Mouse (Mus musculus) MEL (cell line): ENCODE data around the gene Rac3.

Source experiments
- CHD1 ChIP-seq: IDR thresholded peaks from 2 replicates; pipeline ENCODE4 v1.6.1; 2012; ENCODE audit warnings: low read depth, mild to moderate bottlenecking, inconsistent platforms, low read length, improper control_type of control experiment
- CTCF ChIP-seq, 3 experiments: IDR thresholded peaks in 2 of 3; conservative IDR thresholded peaks in 1 of 3; 2 replicates each; pipeline ENCODE4 v1.5.1; 2011 to 2012; ENCODE audit warnings: low read length in 3 of 3, low read depth in 2 of 3, mild to moderate bottlenecking in 2 of 3, improper control_type of control experiment in 1 of 3, inconsistent platforms in 1 of 3, mixed read lengths in 1 of 3, moderate library complexity in 1 of 3; ENCODE audit not compliant: control insufficient read depth in 1 of 3, insufficient read depth in 1 of 3, poor library complexity in 1 of 3, severe bottlenecking in 1 of 3
- ELF1 ChIP-seq: IDR thresholded peaks from 2 replicates; pipeline ENCODE4 v1.6.1; 2014; ENCODE audit warnings: low read depth, mild to moderate bottlenecking, inconsistent platforms, low read length, improper control_type of control experiment, moderate library complexity
- MAZ ChIP-seq: IDR thresholded peaks from 2 replicates; pipeline ENCODE4 v1.6.1; 2012; ENCODE audit warnings: low read depth, mild to moderate bottlenecking, inconsistent platforms, low read length, improper control_type of control experiment
- MEF2A ChIP-seq: IDR thresholded peaks from 2 replicates; pipeline ENCODE4 v1.6.1; 2014; ENCODE audit warnings: low read depth, mild to moderate bottlenecking, inconsistent platforms, low read length, improper control_type of control experiment; ENCODE audit not compliant: poor library complexity, insufficient replicate concordance, severe bottlenecking; ENCODE audit errors: extremely low read depth
- POLR2AphosphoS2 ChIP-seq: IDR thresholded peaks from 2 replicates; pipeline ENCODE4 v1.6.1; 2011; ENCODE audit warnings: low read length, improper control_type of control experiment

- TF ChIP-seq CTCF (IDR thresholded peaks at IDR 0.05 in 2 of 3, conservative IDR thresholded peaks at IDR 0.05 in 1 of 3; ENCODE audit: control insufficient read depth in 1 of 3, insufficient read depth in 1 of 3, low read depth in 2 of 3, low read length in 3 of 3, poor library complexity in 1 of 3, severe bottlenecking in 1 of 3) (no peak), POLR2AphosphoS2 (no peak), CHD1 (no peak), ELF1 (no peak), MEF2A (no peak), MAZ (no peak)
Observed at GRCm38 (mm10) chr11:120723509-120723908, 2.2 kb downstream of the Rac3 start.
